Comparison of ENCODE assay signal across 24 mouse cellular contexts in genomic region chrX:162618547-162618946, GRCm38 (mm10).
"Had no signal": no experiment of that assay in that cellular context is flagged by ENCODE, and none has a peak within 500 bp of the region (broad histone marks: within the 10 kb centered on the region; RNA-seq: fewer than 3 reads in every experiment).

No protein-coding gene starts in this region.

- H3K36me3 ChIP-seq: limb, embryonic 12.5 days; limb, embryonic 15.5 days; liver, embryonic 13.5 days; lung, embryonic 15.5 days; midbrain, embryonic 12.5 days; midbrain, embryonic 15.5 days; neural tube, embryonic 12.5 days; neural tube, embryonic 15.5 days had no signal

- DNase-seq: kidney, adult 11 months; kidney, adult 9 months; kidney, postnatal 14 days; kidney, postnatal 4 days; left cerebral cortex, postnatal 4 days; liver, embryonic 13.5 days; lung, adult 18-20 months; lung, postnatal 10 days; lung, postnatal 4 days; right cerebral cortex, adult 18-20 months; right cerebral cortex, postnatal 14 days; right cerebral cortex, postnatal 4 days; thymus, adult 2 months; thymus, postnatal 14 days; thymus, postnatal 4 days had no signal

- H3K4me1 ChIP-seq: limb, embryonic 12.5 days; limb, embryonic 15.5 days; liver, embryonic 13.5 days; lung, embryonic 15.5 days; megakaryocyte, embryonic 14.5 days; midbrain, embryonic 12.5 days; neural tube, embryonic 12.5 days; neural tube, embryonic 15.5 days had no signal

- H3K27ac ChIP-seq: limb, embryonic 12.5 days; limb, embryonic 15.5 days; liver, embryonic 13.5 days; lung, embryonic 15.5 days; midbrain, embryonic 12.5 days; midbrain, embryonic 15.5 days; neural tube, embryonic 12.5 days; neural tube, embryonic 15.5 days; stomach, postnatal 0 days had no signal

- H3K27me3 ChIP-seq: limb, embryonic 15.5 days; liver, embryonic 13.5 days; lung, embryonic 15.5 days; midbrain, embryonic 15.5 days; neural tube, embryonic 12.5 days had no signal

- H3K9ac ChIP-seq: limb, embryonic 12.5 days; limb, embryonic 15.5 days; liver, embryonic 13.5 days; lung, embryonic 15.5 days; midbrain, embryonic 12.5 days; midbrain, embryonic 15.5 days; neural tube, embryonic 12.5 days; neural tube, embryonic 15.5 days had no signal

- H3K9me3 ChIP-seq: limb, embryonic 12.5 days; limb, embryonic 15.5 days; liver, embryonic 13.5 days; lung, embryonic 15.5 days; megakaryocyte, embryonic 14.5 days; midbrain, embryonic 12.5 days; midbrain, embryonic 15.5 days; neural tube, embryonic 12.5 days; neural tube, embryonic 15.5 days had no signal

- H3K4me2 ChIP-seq: limb, embryonic 12.5 days; limb, embryonic 15.5 days; liver, embryonic 13.5 days; lung, embryonic 15.5 days; midbrain, embryonic 12.5 days; midbrain, embryonic 15.5 days; neural tube, embryonic 12.5 days; neural tube, embryonic 15.5 days had no signal

- H3K4me3 ChIP-seq: limb, embryonic 12.5 days; limb, embryonic 15.5 days; liver, embryonic 13.5 days; lung, embryonic 15.5 days; megakaryocyte, embryonic 14.5 days; midbrain, embryonic 12.5 days; midbrain, embryonic 15.5 days; neural tube, embryonic 12.5 days; neural tube, embryonic 15.5 days had no signal

- ATAC-seq: midbrain, embryonic 15.5 days had no signal
